In the genomic region with DNA sequence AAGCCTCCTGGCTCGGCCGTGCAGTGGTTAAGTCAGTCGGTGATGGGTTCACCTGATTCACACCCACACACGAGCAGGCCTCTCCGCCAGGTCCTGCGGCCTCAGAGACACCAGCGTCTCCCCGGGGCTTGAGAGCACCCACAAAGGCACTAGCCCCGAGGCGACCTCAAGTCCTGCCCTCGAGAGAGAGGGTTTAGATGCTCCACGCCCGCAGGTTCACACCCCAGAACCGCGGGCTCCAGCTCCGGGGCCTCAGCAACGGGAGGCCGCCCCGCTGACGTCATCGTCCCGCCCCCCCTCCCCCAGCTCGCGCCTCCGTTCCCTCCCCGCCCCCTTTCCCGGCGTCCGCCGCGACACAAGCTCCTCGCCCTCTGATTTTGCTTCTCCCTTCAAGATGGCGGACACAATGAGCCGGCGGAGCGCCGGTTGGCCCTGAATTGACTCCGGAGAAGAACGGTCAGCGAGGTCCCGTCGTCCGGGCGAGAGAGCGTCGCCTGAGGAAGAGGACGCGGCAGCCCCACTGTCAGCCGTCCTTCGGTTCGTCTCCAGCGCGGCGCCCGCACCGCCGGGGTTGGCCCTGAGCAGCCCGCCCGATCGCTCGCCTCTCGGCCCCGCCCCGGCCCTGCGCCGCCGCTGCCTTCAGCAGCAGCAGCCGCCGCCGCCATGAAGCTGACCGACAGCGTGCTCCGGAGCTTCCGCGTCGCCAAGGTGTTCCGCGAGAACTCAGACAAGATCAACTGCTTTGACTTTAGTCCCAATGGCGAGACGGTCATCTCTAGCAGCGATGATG, we compare ENCODE assay signal across 8 mouse cellular contexts. TPM values are rescaled to one million over a fixed set of nuclear protein-coding genes. Genes with fewer than 3 reads are reported as not detected.
DNase-seq lines count a peak whose midpoint lies in the region; ATAC-seq and TF ChIP-seq lines count a peak whose summit lies in the region.

Gene Wdr82 (plus strand): TSS at position 373 of the 790 bp plus-strand sequence.

- no peaks in the 10 kb centered on the region for H3K27me3 ChIP-seq in ES-Bruce4 (ENCODE audit: control insufficient read depth, insufficient read depth, low read length, poor library complexity, severe bottlenecking)
- H3K27me3 ChIP-seq in forebrain, embryonic 14.5 days (replicated peaks; ENCODE audit: control insufficient read depth, insufficient read depth, low read length), result no peaks in the 10 kb centered on the region

- ATAC-seq in cerebellum, adult (ENCODE audit: insufficient number of reproducible peaks, low FRiP score, low TSS enrichment), result peak; percentile 82
- ATAC-seq in forebrain, embryonic 14.5 days, result peak; percentile 92
- ATAC-seq in neutrophil, adult 5-6 weeks (ENCODE audit: extremely low read depth, insufficient number of reproducible peaks, low FRiP score, poor library complexity, severe bottlenecking), result peak; percentile 90

- no peak for TF ChIP-seq CTCF in ES-Bruce4 (IDR thresholded peaks at IDR 0.05; ENCODE audit: low read depth, low read length)
- no peak for TF ChIP-seq CTCF in lung, adult 2 months (IDR thresholded peaks at IDR 0.05; ENCODE audit: insufficient read depth, low read length)

- H3K36me3 ChIP-seq in ES-Bruce4 (ENCODE audit: control insufficient read depth, insufficient read depth, low read length, poor library complexity, severe bottlenecking), result peaks cover 6% of the 10 kb centered on the region
- H3K36me3 ChIP-seq in forebrain, embryonic 14.5 days (ENCODE audit: control insufficient read depth, insufficient read depth, low read length), result no peaks in the 10 kb centered on the region

- no peaks in the 10 kb centered on the region for H3K9me3 ChIP-seq in ES-Bruce4 (replicated peaks; ENCODE audit: control insufficient read depth, insufficient read depth, low read length, poor library complexity, severe bottlenecking)
- H3K9me3 ChIP-seq in forebrain, embryonic 14.5 days (replicated peaks; ENCODE audit: control insufficient read depth, low read length), result no peaks in the 10 kb centered on the region

- under 1% methylated on average over 68 of the region's 81 CpGs for WGBS in forebrain, embryonic 14.5 days
- WGBS in lung, adult 2 months, result under 1% methylated on average over 81 of the region's 81 CpGs

- peak within 1 kb of the TSS; percentile 77 for H3K27ac ChIP-seq in ES-Bruce4 (ENCODE audit: insufficient read depth, low read length)
- peak within 1 kb of the TSS; percentile 97 for H3K27ac ChIP-seq in forebrain, embryonic 14.5 days (ENCODE audit: low read depth, low read length)

- peak; percentile 69 for TF ChIP-seq POLR2A in ES-Bruce4 (IDR thresholded peaks at IDR 0.05; ENCODE audit: insufficient read depth, low read length)
- TF ChIP-seq POLR2A in lung, adult 2 months (IDR thresholded peaks at IDR 0.05; ENCODE audit: borderline replicate concordance, extremely low read depth, low read depth, low read length), result peak; percentile 86; the same call in 1 of the 2 replicates

- intact Hi-C loops in heart, postnatal 14 days (cut with DNase I), result loop anchor here (2.0 kb wide), 1 partner anchor 42 kb away; no protein-coding TSS in a partner anchor

- peak within 1 kb of the TSS; percentile 87 for H3K4me2 ChIP-seq in forebrain, embryonic 14.5 days (ENCODE audit: low read length)

- H3K9ac ChIP-seq in ES-Bruce4 (ENCODE audit: low read depth, poor library complexity, severe bottlenecking), result peak within 1 kb of the TSS; percentile 90
- peak within 1 kb of the TSS; percentile 93 for H3K9ac ChIP-seq in forebrain, embryonic 14.5 days (ENCODE audit: low read length)

- peak; percentile 95 for DNase-seq in forebrain, embryonic 14.5 days (ENCODE audit: low spot score)
- peak; percentile 90 to 91 for DNase-seq in heart, postnatal 14 days
- DNase-seq in layer of hippocampus, adult 18-20 months (ENCODE audit: low spot score in 2 of 2), result peak; percentile 77 to 91
- DNase-seq in lung, adult 2 months, result peak; percentile 87
- DNase-seq in thymus, adult 18-20 months, result peak; percentile 81 to 84

- H3K4me3 ChIP-seq in ES-Bruce4 (ENCODE audit: low read depth, low read length), result peak within 1 kb of the TSS; percentile 99
- H3K4me3 ChIP-seq in forebrain, embryonic 14.5 days (ENCODE audit: low read depth, low read length), result peak within 1 kb of the TSS; percentile 94
- H3K4me3 ChIP-seq in lung, adult 2 months (replicated peaks; ENCODE audit: extremely low read depth, low read depth, low read length), result peak within 1 kb of the TSS; percentile 98

- TF ChIP-seq EP300 in ES-Bruce4 (IDR thresholded peaks at IDR 0.05; ENCODE audit: insufficient read depth, low read depth, low read length), result no peak

- H3K4me1 ChIP-seq in ES-Bruce4 (ENCODE audit: control insufficient read depth, insufficient read depth, low read length), result peaks cover 2% of the 10 kb centered on the region
- peaks cover 27% of the 10 kb centered on the region for H3K4me1 ChIP-seq in forebrain, embryonic 14.5 days (ENCODE audit: control insufficient read depth, insufficient read depth, low read length)
- H3K4me1 ChIP-seq in lung, adult 2 months (ENCODE audit: control insufficient read depth, insufficient read depth, low read length), result peaks cover 9% of the 10 kb centered on the region

RNA-seq across cellular contexts. Expression of gene Wdr82, which starts in this region (rescaled TPM):
- 118 and 122 TPM in 2 replicates for polyA plus RNA-seq in ES-Bruce4 (2011; ENCODE audit: insufficient read depth, insufficient read length, low read depth, missing spikeins)
- 54.7 and 56.4 TPM in 2 replicates for polyA plus RNA-seq in forebrain, embryonic 14.5 days (2014; fragmentation: Nextera tagmentation; extraction: Ambion mirVana)
- 10 to 100 TPM; 54.4 to 63.1 TPM for total RNA-seq in heart, postnatal 14 days (2021)
- total RNA-seq in layer of hippocampus, adult 18-20 months (2021), result 100 to 1,000 TPM; 130 to 137 TPM
- polyA plus RNA-seq in lung, adult 2 months (2012; rRNA removed), result 47.3 and 49.1 TPM in 2 replicates
- 69.2 and 80.1 TPM in 2 replicates for total RNA-seq in neutrophil, adult 5-6 weeks (2017)

Comparison
In these comparisons a context has a peak if more than half of its experiments do, and no peak if none do; other contexts are left out.
1. Peak in every context shown above with its lines: DNase-seq, ATAC-seq, H3K4me3 ChIP-seq and H3K27ac ChIP-seq.